Mouse (Mus musculus) MEL (cell line): ENCODE measurements at regions not wholly inside any gene's neighbourhood (a gene's known extent, or its start where the extent isn't known, plus 50 kb on each side); places are given as distances from the start of the nearest gene placed in this dataset.

Source experiments
- CHD1 ChIP-seq: IDR thresholded peaks from 2 replicates; pipeline ENCODE4 v1.6.1; 2012; ENCODE audit warnings: low read depth, mild to moderate bottlenecking, inconsistent platforms, low read length, improper control_type of control experiment
- CHD2 ChIP-seq: IDR thresholded peaks from 2 replicates; pipeline ENCODE4 v1.6.1; 2011; ENCODE audit warnings: low read length, improper control_type of control experiment
- CTCF ChIP-seq, 3 experiments: IDR thresholded peaks in 2 of 3; conservative IDR thresholded peaks in 1 of 3; 2 replicates each; pipeline ENCODE4 v1.5.1; 2011 to 2012; ENCODE audit warnings: low read length in 3 of 3, low read depth in 2 of 3, mild to moderate bottlenecking in 2 of 3, improper control_type of control experiment in 1 of 3, inconsistent platforms in 1 of 3, mixed read lengths in 1 of 3, moderate library complexity in 1 of 3; ENCODE audit not compliant: control insufficient read depth in 1 of 3, insufficient read depth in 1 of 3, poor library complexity in 1 of 3, severe bottlenecking in 1 of 3
- E2F4 ChIP-seq: IDR thresholded peaks from 2 replicates; pipeline ENCODE4 v1.6.1; 2011; ENCODE audit warnings: low read depth, low read length, improper control_type of control experiment, borderline replicate concordance
- ETS1 ChIP-seq: IDR thresholded peaks from 2 replicates; pipeline ENCODE4 v1.6.1; 2012; ENCODE audit warnings: low read depth, mild to moderate bottlenecking, inconsistent platforms, low read length, improper control_type of control experiment, moderate library complexity
- JUND ChIP-seq: IDR thresholded peaks from 2 replicates; pipeline ENCODE4 v1.6.1; 2011; ENCODE audit warnings: low read depth, mild to moderate bottlenecking, improper control_type of control experiment, low read length
- MYC ChIP-seq: IDR thresholded peaks from 2 replicates; pipeline ENCODE4 v1.6.1; 2011; ENCODE audit warnings: low read depth, mild to moderate bottlenecking, low read length, improper control_type of control experiment, moderate library complexity
- NRF1 ChIP-seq: IDR thresholded peaks from 2 replicates; pipeline ENCODE4 v1.6.1; 2014; ENCODE audit warnings: low read depth, mild to moderate bottlenecking, inconsistent platforms, low read length, improper control_type of control experiment, moderate library complexity; ENCODE audit not compliant: poor library complexity, insufficient read depth, severe bottlenecking
- POLR2A ChIP-seq, 2 experiments: IDR thresholded peaks; 2 replicates each; pipeline ENCODE4 v1.6.1; 2011 to 2012; ENCODE audit warnings: low read length in 2 of 2, mild to moderate bottlenecking in 2 of 2, control low read depth in 1 of 2, improper control_type of control experiment in 1 of 2, low read depth in 1 of 2, moderate library complexity in 1 of 2; ENCODE audit not compliant: control insufficient read depth in 1 of 2, insufficient read depth in 1 of 2, poor library complexity in 1 of 2
- POLR2AphosphoS2 ChIP-seq: IDR thresholded peaks from 2 replicates; pipeline ENCODE4 v1.6.1; 2011; ENCODE audit warnings: low read length, improper control_type of control experiment
- SMC3 ChIP-seq: IDR thresholded peaks from 2 replicates; pipeline ENCODE4 v1.6.1; 2011; ENCODE audit warnings: low read depth, low read length, improper control_type of control experiment
- TAL1 ChIP-seq: IDR thresholded peaks from 2 replicates; pipeline ENCODE4 v1.6.1; 2012; ENCODE audit warnings: mild to moderate bottlenecking, inconsistent platforms, low read length, moderate library complexity, mixed read lengths
- TCF12 ChIP-seq: IDR thresholded peaks from 2 replicates; pipeline ENCODE4 v1.6.1; 2014; ENCODE audit warnings: low read depth, mild to moderate bottlenecking, inconsistent platforms, low read length, improper control_type of control experiment, moderate library complexity
- UBTF ChIP-seq: IDR thresholded peaks from 2 replicates; pipeline ENCODE4 v1.6.1; 2012; ENCODE audit warnings: low read depth, mild to moderate bottlenecking, inconsistent platforms, low read length, improper control_type of control experiment, moderate library complexity, borderline replicate concordance; ENCODE audit not compliant: insufficient read depth

DNA sequence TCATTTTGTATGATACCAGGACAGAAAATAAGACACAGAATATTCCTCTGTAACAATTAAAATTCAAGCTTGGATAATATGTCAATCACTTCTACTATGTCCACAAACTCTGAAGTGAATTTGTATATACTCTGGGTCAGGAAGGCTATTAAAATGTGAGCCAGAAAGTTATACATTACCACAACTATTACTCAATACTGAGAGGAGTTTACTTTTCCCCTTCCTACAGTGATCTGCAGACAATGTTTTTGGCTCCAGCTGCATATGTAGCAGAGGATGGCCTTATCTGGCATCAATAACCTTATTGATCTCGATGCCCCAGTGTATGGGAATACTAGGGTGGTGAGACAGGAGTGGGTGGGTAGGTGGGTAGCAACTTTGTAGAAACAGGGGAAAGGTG lies 727.4 kb downstream of the Dnajb9 start:
- TF ChIP-seq NRF1 (no peak), POLR2A (IDR thresholded peaks at IDR 0.05; ENCODE audit: control insufficient read depth in 1 of 2, insufficient read depth in 1 of 2, low read depth in 1 of 2, low read length in 2 of 2, poor library complexity in 1 of 2) (no peak), TCF12 (no peak), CTCF (IDR thresholded peaks at IDR 0.05 in 2 of 3, conservative IDR thresholded peaks at IDR 0.05 in 1 of 3; ENCODE audit: control insufficient read depth in 1 of 3, insufficient read depth in 1 of 3, low read depth in 2 of 3, low read length in 3 of 3, poor library complexity in 1 of 3, severe bottlenecking in 1 of 3) (no peak), ETS1 (no peak), TAL1 (no peak), UBTF (no peak), SMC3 (no peak), POLR2AphosphoS2 (no peak), MYC (no peak), CHD2 (no peak), E2F4 (no peak), CHD1 (no peak), JUND (no peak)
